Comparison of ENCODE assay signal across 19 mouse cellular contexts in genomic region chr7:143866538-143866937, GRCm38 (mm10). TPM values are rescaled to one million over a fixed set of nuclear protein-coding genes. Genes with fewer than 3 reads are reported as not detected.
DNase-seq lines count a peak whose midpoint lies in the region; TF ChIP-seq lines count a peak whose summit lies in the region.
"Had no signal": no experiment of that assay in that cellular context is flagged by ENCODE, and none has a peak within 500 bp of the region (broad histone marks: within the 10 kb centered on the region; RNA-seq: fewer than 3 reads in every experiment).

TSS of gene Gm498 (plus strand) at chr7:143866838.

- no peaks in the 10 kb centered on the region for H3K36me3 ChIP-seq in testis, adult 2 months (ENCODE audit: control insufficient read depth, insufficient read depth, low read length)
- H3K36me3 ChIP-seq: G1E had no signal

- no peaks in the 10 kb centered on the region for H3K4me1 ChIP-seq in testis, adult 2 months (ENCODE audit: control insufficient read depth, insufficient read depth, low read length)

- TF ChIP-seq POLR2A in testis, adult 2 months (IDR thresholded peaks at IDR 0.05; ENCODE audit: control insufficient read depth, low read depth, low read length): no peak

- TF ChIP-seq CTCF in testis, adult 2 months (IDR thresholded peaks at IDR 0.05; ENCODE audit: control insufficient read depth, insufficient read depth, insufficient replicate concordance, low read depth, low read length): no peak

- no peaks in the 10 kb centered on the region for H3K27me3 ChIP-seq in testis, adult 2 months (ENCODE audit: control insufficient read depth, insufficient read depth, low read length)
- H3K27me3 ChIP-seq: Patski had no signal

- peak; percentile 58 for DNase-seq in heart, adult 11 months
- DNase-seq in heart, adult 9 months (ENCODE audit: low spot score in 2 of 2): no peak
- no peak for DNase-seq in testis, postnatal 10 days (ENCODE audit: low spot score)
- DNase-seq: adrenal gland, adult 2 months; adrenal gland, adult 8-10 months; adrenal gland, postnatal 10 days; adrenal gland, postnatal 14 days; adrenal gland, postnatal 25 days; adrenal gland, postnatal 36 days; B cell, adult 2 months; cerebellum, adult 11 months; cerebellum, adult 11-12 months; cerebellum, adult 18-20 months had no signal

- H3K4me3 ChIP-seq in testis, adult 2 months (ENCODE audit: control insufficient read depth, low read depth, low read length): peak within 1 kb of the TSS; percentile 69

- no peak within 1 kb of the TSS; the same call in 1 of the 2 replicates for H3K27ac ChIP-seq in testis, adult 2 months (ENCODE audit: control insufficient read depth, insufficient read depth, low read depth, low read length)

RNA-seq across cellular contexts. Expression of gene Gm498, which starts in this region (rescaled TPM):
- 224 and 242 TPM in 2 replicates for polyA plus RNA-seq in testis, adult 2 months (2012; rRNA removed)
- polyA plus RNA-seq: adrenal gland, adult 2 months; brain, embryonic 14.5 days; C2C12; CD4-positive, CD25-positive, alpha-beta regulatory T cell, adult 4 months; Patski had no signal
